Mouse (Mus musculus) mouse embryonic stem cell (cell line): ENCODE measurements around the gene Rapgef1.
"Not testable (repeated sequence)": the region's sequence is repeated elsewhere in the genome, so short reads cannot be mapped to it uniquely, and the experiment has no call there.

ENCODE experiments used
- in situ Hi-C, 2 experiments: fragments of 300-500 bp; cut with MboI; formaldehyde crosslinking; loops; 1 replicate in 1 of 2; 3 replicates in 1 of 2; pipeline ENCODE4 v1.14.3; 2019 to 2020; ENCODE audit warnings: low sequenced_read_pairs in 2 of 2, low pct_unique_long_range_greater_than_20kb in 1 of 2, mixed read lengths in 1 of 2; ENCODE audit not compliant: unreplicated experiment in 1 of 2

The Rapgef1 gene

GRCm38 (mm10) chr2:29752397-29752796, 132.9 kb downstream of the Rapgef1 start:
- in situ Hi-C loops = no loop called here

GRCm38 (mm10) chr2:29755693-29756092, 136.2 kb downstream of the Rapgef1 start:
- in situ Hi-C loops = no loop called here

GRCm38 (mm10) chr2:29764831-29765230, 145.3 kb downstream of the Rapgef1 start:
- in situ Hi-C loops = loop anchor here in 1 of 2 experiments (10.0 kb wide), 1 partner anchor 100 kb away; the partner anchor contains the start of gene Cercam

GRCm38 (mm10) chr2:29767976-29768709, 148.6 kb downstream of the Rapgef1 start:
- in situ Hi-C loops = loop anchor here in 1 of 2 experiments (10.0 kb wide), 1 partner anchor 97 kb away; the partner anchor contains the start of gene Cercam

- in situ Hi-C loops = loop anchor here in 1 of 2 experiments (10.0 kb wide), 1 partner anchor 96 kb away; the partner anchor contains the start of gene Cercam
Observed at GRCm38 (mm10) chr2:29768901-29769300, 149.4 kb downstream of the Rapgef1 start.

GRCm38 (mm10) chr2:29770162-29770561, 150.6 kb downstream of the Rapgef1 start:
- in situ Hi-C loops = no loop called here

- in situ Hi-C loops = no loop called here
Observed at GRCm38 (mm10) chr2:29771611-29772461, 152.3 kb downstream of the Rapgef1 start.

GRCm38 (mm10) chr2:29773323-29773722, 153.8 kb downstream of the Rapgef1 start:
- in situ Hi-C loops = no loop called here

- in situ Hi-C loops = not testable (repeated sequence)
Observed at GRCm38 (mm10) chr2:29781256-29781655, 161.7 kb downstream of the Rapgef1 start.

- in situ Hi-C loops = no loop called here
Observed at GRCm38 (mm10) chr2:29784290-29784689, 164.8 kb downstream of the Rapgef1 start.

GRCm38 (mm10) chr2:29787104-29787917, 167.8 kb downstream of the Rapgef1 start, which contains the start of gene Coq4:
TSS of gene Coq4 (plus strand) at chr2:29787493.
- in situ Hi-C loops = no loop called here

GRCm38 (mm10) chr2:29787937-29788681, 168.6 kb downstream of the Rapgef1 start, which contains the start of gene Trub2:
TSS of gene Trub2 (minus strand) at chr2:29788502.
- in situ Hi-C loops = no loop called here
